Mouse (Mus musculus) hindbrain, embryonic 12.5 days (tissue): ENCODE results near the gene Myo1a. TPM values are rescaled to one million over a fixed set of nuclear protein-coding genes. Genes with fewer than 3 reads are reported as not detected.
A peak's percentile ranks its signal among the peaks of the same experiment; 100 is the strongest.

Experiments used
- ATAC-seq: fragments of 200-750 bp; cut with Nextera tagmentation; 2 replicates; pipeline ENCODE4 v1.8.0; 2017; ENCODE audit warnings: moderate TSS enrichment; ENCODE audit not compliant: low FRiP score
- H3K27ac ChIP-seq: fragments of 300-500 bp; sonication (generic); 2 replicates; pipeline ENCODE4 v1.5.1; 2016; ENCODE audit warnings: mild to moderate bottlenecking
- H3K27me3 ChIP-seq: fragments of 300-500 bp; sonication (generic); 2 replicates; pipeline ENCODE4 v1.6.1; 2016; ENCODE audit warnings: mild to moderate bottlenecking
- H3K36me3 ChIP-seq: fragments of 300-500 bp; sonication (generic); 2 replicates; pipeline ENCODE4 v1.6.1; 2016; ENCODE audit warnings: mild to moderate bottlenecking
- H3K4me1 ChIP-seq: fragments of 300-500 bp; sonication (generic); 2 replicates; pipeline ENCODE4 v1.6.1; 2016
- H3K4me2 ChIP-seq: fragments of 300-500 bp; sonication (generic); replicated peaks from 2 replicates; pipeline ENCODE4 v1.6.1; 2016; ENCODE audit warnings: mild to moderate bottlenecking
- H3K4me3 ChIP-seq: fragments of 300-500 bp; sonication (generic); 2 replicates; pipeline ENCODE4 v1.5.1; 2016; ENCODE audit warnings: mild to moderate bottlenecking
- H3K9ac ChIP-seq: fragments of 300-500 bp; sonication (generic); 2 replicates; pipeline ENCODE4 v1.6.1; 2016; ENCODE audit warnings: mild to moderate bottlenecking, moderate library complexity
- H3K9me3 ChIP-seq: fragments of 300-500 bp; sonication (generic); replicated peaks from 2 replicates; pipeline ENCODE4 v1.6.1; 2016; ENCODE audit warnings: mild to moderate bottlenecking
- WGBS: fragments of 180-500 bp; shearing (Covaris S2); methylation state at CpG from one replicate; pipeline ENCODE4 v1.1.7; 2016; 5-methylcytosine and 5-hydroxymethylcytosine counted together
- polyA plus RNA-seq: library from polyadenylated mRNA; unstranded; fragments of >200 nt; fragmentation: Nextera tagmentation; extraction: Ambion mirVana; gene quantifications from 2 replicates; pipeline ENCODE4 v1.2.1, GENCODE M21; 2016

Myo1a gene
- polyA plus RNA-seq, 1 experiment from 2014 or later = 0.67 TPM

DNA sequence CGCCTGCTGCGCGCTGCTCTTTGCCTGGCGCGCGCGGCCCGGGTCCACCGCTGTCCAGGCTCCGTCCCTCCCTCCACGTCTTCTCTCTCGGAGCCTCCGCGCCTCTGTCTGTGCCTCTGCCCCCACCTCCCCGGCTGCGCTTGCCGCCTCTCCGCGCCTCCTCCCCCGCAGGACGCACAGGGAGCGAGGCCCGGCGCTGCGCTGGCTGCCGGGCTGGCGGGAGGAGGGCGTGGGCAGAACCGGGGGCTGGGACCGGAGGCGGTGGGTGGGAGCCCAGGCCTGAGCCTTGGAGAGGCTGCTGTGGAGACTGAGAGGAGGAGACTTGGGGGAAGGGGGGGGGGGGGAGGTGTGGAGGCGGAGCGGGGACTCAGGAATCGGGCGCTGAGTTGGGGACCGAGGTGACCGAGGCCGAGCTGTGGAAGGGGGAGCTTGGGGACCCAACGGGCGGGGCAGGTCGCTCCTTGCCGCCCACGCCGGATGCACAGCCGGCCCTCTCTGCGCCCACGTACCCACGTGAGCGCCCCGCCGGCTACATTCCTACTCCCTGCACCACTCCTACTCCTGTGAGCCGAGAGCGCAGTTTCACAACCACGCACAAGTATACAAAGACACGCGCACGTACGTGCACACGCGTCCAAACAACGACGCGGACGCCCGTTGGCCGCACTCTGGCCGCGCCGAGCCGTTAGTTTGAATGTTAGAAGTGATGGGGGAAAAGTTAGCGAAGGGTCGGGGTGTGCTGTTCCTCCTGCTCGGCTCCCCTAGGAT lies 38.3 kb upstream of the Myo1a start, which contains the start of gene Nemp1:
TSS of gene Nemp1 (plus strand) at position 401 of the 768 bp plus-strand sequence.
- H3K4me1 ChIP-seq = peaks cover 67% of the 10 kb centered on the region
- H3K9ac ChIP-seq = peak within 1 kb of the TSS; percentile 65
- ATAC-seq = peak; percentile 49
- under 1% methylated on average over 67 of the region's 73 CpGs for WGBS
- peak within 1 kb of the TSS; percentile 51 for H3K4me3 ChIP-seq
- peak within 1 kb of the TSS; percentile 77 for H3K4me2 ChIP-seq
- no peaks in the 10 kb centered on the region for H3K36me3 ChIP-seq
- peak within 1 kb of the TSS; percentile 85 for H3K27ac ChIP-seq
- no peaks in the 10 kb centered on the region for H3K9me3 ChIP-seq
- peaks cover 80% of the 10 kb centered on the region for H3K27me3 ChIP-seq

- 3% methylated on average over 35 of the region's 35 CpGs for WGBS
- Histone ChIP-seq H3K27ac (peak overlapping the region; percentile 85), H3K27me3 (peaks cover 72% of the 10 kb centered on the region), H3K4me3 (peak overlapping the region; percentile 51), H3K4me2 (peak overlapping the region; percentile 77), H3K36me3 (no peaks in the 10 kb centered on the region), H3K9me3 (no peaks in the 10 kb centered on the region), H3K4me1 (peaks cover 59% of the 10 kb centered on the region), H3K9ac (peak overlapping the region; percentile 65)
- ATAC-seq = no peak
These were observed 37.5 kb upstream of the Myo1a start for GRCm38 (mm10) chr10:127667269-127668092.

- H3K4me1 ChIP-seq = peaks cover 56% of the 10 kb centered on the region
- 2% methylated on average over 40 of the region's 40 CpGs for WGBS
- H3K27me3 ChIP-seq = peaks cover 63% of the 10 kb centered on the region
These were observed 36.6 kb upstream of the Myo1a start, which contains the start of gene Nab2 for GRCm38 (mm10) chr10:127668093-127669050. Gene Nab2 (minus strand): TSS chr10:127668568.

DNA sequence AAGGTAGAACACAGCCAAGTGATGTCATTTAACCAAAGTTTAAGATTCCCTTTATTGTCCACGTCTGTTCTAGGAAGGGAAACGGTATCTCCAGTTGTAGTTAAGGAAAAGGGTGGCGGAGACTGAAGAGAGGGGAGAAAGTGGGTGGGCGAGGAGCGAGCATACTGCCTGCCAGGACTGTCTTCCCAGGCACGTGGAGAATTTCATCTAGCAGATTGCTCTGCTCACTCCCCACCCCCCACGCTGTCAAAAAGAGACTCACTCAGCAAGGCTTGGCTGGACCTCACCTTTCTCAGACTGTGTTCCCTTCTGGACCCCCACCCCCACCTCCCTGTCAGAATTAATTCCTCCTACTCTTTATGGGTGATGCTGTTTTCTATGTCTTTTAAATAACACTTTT lies 35.8 kb upstream of the Myo1a start:
- peaks cover 55% of the 10 kb centered on the region for H3K27me3 ChIP-seq
- H3K4me1 ChIP-seq = peaks cover 48% of the 10 kb centered on the region
- peak overlapping the region; percentile 85; the same call in 1 of the 2 replicates for H3K27ac ChIP-seq
- no peaks in the 10 kb centered on the region for H3K9me3 ChIP-seq
- H3K9ac ChIP-seq = no peak overlapping the region
- ATAC-seq = no peak
- H3K4me3 ChIP-seq = 0 out of 2 replicates have a peak overlapping the region, but pooled peaks have one; percentile 2
- no peaks in the 10 kb centered on the region for H3K36me3 ChIP-seq
- 23% methylated on average over 7 of the region's 7 CpGs for WGBS
- H3K4me2 ChIP-seq = peak overlapping the region; percentile 77; the same call in 1 of the 2 replicates

More at GRCm38 (mm10) chr10:127668093-127669050, 36.6 kb upstream of the Myo1a start, which contains the start of gene Nab2:
- Histone ChIP-seq H3K4me3 (peak within 1 kb of the TSS; percentile 51), H3K36me3 (no peaks in the 10 kb centered on the region), H3K4me2 (peak within 1 kb of the TSS; percentile 77), H3K27ac (peak within 1 kb of the TSS; percentile 85), H3K9ac (peak within 1 kb of the TSS; percentile 65), H3K9me3 (no peaks in the 10 kb centered on the region)
- 0 out of 2 replicates have a peak, but pooled peaks have one; percentile 11 for ATAC-seq

DNA sequence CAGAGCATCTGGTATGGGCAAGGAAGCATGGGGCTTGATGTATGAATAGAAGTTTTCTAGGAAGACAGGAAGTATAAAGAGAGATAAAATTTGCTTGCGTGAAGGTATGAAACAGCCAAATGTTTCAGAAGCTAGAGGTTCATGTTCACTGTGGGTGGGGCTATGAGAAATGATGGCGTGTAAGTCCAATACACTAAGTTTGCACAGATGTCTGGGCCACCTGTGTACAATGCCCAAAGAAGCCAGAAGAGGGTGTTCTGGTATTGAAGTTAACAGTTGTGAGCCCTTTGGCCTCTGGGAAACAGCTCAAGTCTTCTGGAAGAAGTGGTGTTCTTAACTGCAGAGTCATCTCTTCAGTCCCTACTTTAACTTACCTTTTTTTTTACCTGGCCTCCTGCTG lies 34.8 kb upstream of the Myo1a start:
- ATAC-seq = no peak
- Histone ChIP-seq H3K27ac (no peak overlapping the region), H3K9ac (no peak overlapping the region), H3K27me3 (peaks cover 45% of the 10 kb centered on the region), H3K36me3 (no peaks in the 10 kb centered on the region), H3K4me2 (no peak overlapping the region), H3K4me3 (no peak overlapping the region), H3K9me3 (no peaks in the 10 kb centered on the region), H3K4me1 (peaks cover 38% of the 10 kb centered on the region)
- 95% methylated on average over 2 of the region's 2 CpGs for WGBS

DNA sequence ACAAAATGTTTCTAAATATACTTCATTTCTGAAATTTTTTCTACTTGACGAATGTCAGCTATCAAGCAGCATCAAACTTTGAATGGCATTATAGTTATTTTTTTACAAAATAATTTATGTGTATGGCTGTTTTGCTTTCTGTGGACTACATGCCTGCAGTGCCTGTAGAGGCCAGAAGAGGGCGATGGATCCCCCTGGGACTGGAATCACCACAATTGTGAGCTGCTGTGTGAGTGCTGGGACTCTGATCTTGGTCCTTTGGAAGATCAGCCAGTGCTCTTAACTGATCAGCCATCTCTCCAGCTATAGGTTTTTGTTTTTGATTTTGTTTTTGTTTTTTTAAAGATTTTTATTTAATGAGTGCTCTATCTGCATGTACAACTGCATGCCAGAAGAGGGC lies 33.7 kb upstream of the Myo1a start:
- H3K36me3 ChIP-seq = no peaks in the 10 kb centered on the region
- no peak overlapping the region for H3K27ac ChIP-seq
- no peak for ATAC-seq
- H3K9ac ChIP-seq = no peak overlapping the region
- no peaks in the 10 kb centered on the region for H3K9me3 ChIP-seq
- H3K4me2 ChIP-seq = no peak overlapping the region
- WGBS = 37% methylated on average over 2 of the region's 2 CpGs
- H3K4me1 ChIP-seq = peaks cover 27% of the 10 kb centered on the region
- peaks cover 34% of the 10 kb centered on the region for H3K27me3 ChIP-seq
- no peak overlapping the region for H3K4me3 ChIP-seq

- peaks cover 7% of the 10 kb centered on the region; the same call in 1 of the 2 replicates for H3K27me3 ChIP-seq
- 92% methylated on average over 6 of the region's 6 CpGs for WGBS
- ATAC-seq = no peak
- no peak overlapping the region for H3K27ac ChIP-seq
- H3K4me3 ChIP-seq = no peak overlapping the region
- no peaks in the 10 kb centered on the region for H3K9me3 ChIP-seq
- no peak overlapping the region for H3K4me2 ChIP-seq
- H3K4me1 ChIP-seq = peaks cover 12% of the 10 kb centered on the region
- H3K36me3 ChIP-seq = no peaks in the 10 kb centered on the region
- no peak overlapping the region for H3K9ac ChIP-seq
These were observed 30.8 kb upstream of the Myo1a start for GRCm38 (mm10) chr10:127674046-127674655.

DNA sequence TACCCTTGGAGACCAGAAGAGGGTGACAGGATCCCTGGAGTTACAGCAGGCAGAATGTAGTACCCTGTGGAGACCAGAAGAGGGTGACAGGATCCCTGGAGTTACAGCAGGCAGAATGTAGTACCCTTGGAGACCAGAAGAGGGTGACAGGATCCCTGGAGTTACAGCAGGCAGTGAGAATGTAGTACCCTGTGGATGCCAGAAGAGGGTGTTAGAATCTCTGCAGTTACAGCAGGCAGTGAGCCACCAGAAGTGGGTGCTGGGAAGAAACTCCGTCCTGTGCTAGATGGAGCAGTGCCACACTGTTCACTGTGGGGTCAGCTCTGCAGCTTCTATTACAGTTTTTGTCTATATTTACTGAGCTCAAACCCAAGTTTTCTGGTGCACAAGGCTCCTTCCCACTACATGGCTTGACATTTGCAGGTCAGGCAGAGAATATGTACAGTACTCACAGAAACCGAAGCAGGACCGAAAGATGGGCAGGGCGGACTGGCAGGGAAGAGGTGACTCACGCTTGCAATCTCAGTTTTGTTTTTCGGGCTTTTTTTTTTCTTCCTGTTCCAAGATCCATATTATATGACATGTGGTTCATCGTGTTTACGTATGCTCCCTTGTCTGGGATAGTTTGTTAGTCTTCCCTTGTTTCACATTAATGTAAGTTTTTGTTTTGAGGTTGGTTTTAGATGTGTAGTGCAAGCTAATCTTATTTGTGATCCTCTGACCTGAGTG lies 30.0 kb upstream of the Myo1a start:
- Histone ChIP-seq H3K4me2 (no peak overlapping the region), H3K4me1 (peaks cover 10% of the 10 kb centered on the region), H3K27me3 (no peaks in the 10 kb centered on the region), H3K9me3 (no peaks in the 10 kb centered on the region), H3K9ac (no peak overlapping the region), H3K36me3 (no peaks in the 10 kb centered on the region), H3K4me3 (no peak overlapping the region), H3K27ac (no peak overlapping the region)
- 91% methylated on average over 8 of the region's 8 CpGs for WGBS
- ATAC-seq = no peak

- H3K27ac ChIP-seq = no peak overlapping the region
- ATAC-seq = no peak
- WGBS = 60% methylated on average over 5 of the region's 5 CpGs
- peak overlapping the region; percentile 95 for H3K4me2 ChIP-seq
- no peaks in the 10 kb centered on the region for H3K36me3 ChIP-seq
- no peaks in the 10 kb centered on the region for H3K9me3 ChIP-seq
- H3K4me3 ChIP-seq = peak overlapping the region; percentile 75; the same call in 1 of the 2 replicates
- peaks cover 10% of the 10 kb centered on the region for H3K4me1 ChIP-seq
- H3K9ac ChIP-seq = no peak overlapping the region
- no peaks in the 10 kb centered on the region for H3K27me3 ChIP-seq
These were observed 29.0 kb upstream of the Myo1a start for GRCm38 (mm10) chr10:127675859-127676398.

GRCm38 (mm10) chr10:127676691-127677548 lies 28.1 kb upstream of the Myo1a start:
- H3K27me3 ChIP-seq = no peaks in the 10 kb centered on the region
- H3K9me3 ChIP-seq = no peaks in the 10 kb centered on the region
- H3K4me1 ChIP-seq = peaks cover 10% of the 10 kb centered on the region
- ATAC-seq = peak; percentile 95
- no peaks in the 10 kb centered on the region for H3K36me3 ChIP-seq
- H3K27ac ChIP-seq = peak overlapping the region; percentile 64
- H3K4me3 ChIP-seq = peak overlapping the region; percentile 75
- peak overlapping the region; percentile 95 for H3K4me2 ChIP-seq
- peak overlapping the region; percentile 70 for H3K9ac ChIP-seq
- WGBS = under 1% methylated on average over 71 of the region's 71 CpGs
